Mouse (Mus musculus) stomach, postnatal 0 days (tissue): Measurements from ENCODE around the gene Tkt.

ENCODE experiments used
- CTCF ChIP-seq: IDR thresholded peaks from 2 replicates; pipeline ENCODE4 v1.5.1; 2016; ENCODE audit warnings: antibody characterized with exemption, low read depth, mild to moderate bottlenecking, moderate library complexity
- EP300 ChIP-seq: optimal IDR thresholded peaks from 2 replicates; pipeline ENCODE3; 2016; ENCODE audit warnings: antibody characterized with exemption

DNA sequence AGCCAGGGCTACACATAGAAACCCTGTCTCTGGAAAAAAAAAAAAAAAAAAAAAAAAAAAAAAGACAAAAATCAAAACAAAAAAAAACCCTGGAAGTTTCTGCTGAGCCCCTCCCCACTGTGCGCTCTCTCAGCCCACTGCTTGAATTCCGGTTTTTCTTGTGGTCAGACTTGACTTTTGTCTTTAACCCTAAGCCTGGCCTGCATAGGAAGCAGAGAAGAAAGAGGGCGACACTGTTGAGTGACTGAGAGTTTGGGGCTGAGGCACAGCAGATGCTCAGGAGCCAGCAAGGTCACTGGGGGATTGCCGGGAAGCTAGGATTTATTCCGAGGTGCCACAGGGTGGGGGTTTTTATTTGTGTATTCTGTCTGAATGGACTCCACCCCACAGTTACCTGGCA is 31.7 kb downstream of the Tkt start:
- no peak for TF ChIP-seq CTCF
- no peak for TF ChIP-seq EP300
